Mouse (Mus musculus) cerebellum, postnatal 4 days (tissue): ENCODE results near the gene Ascl2.

Experiments
- DNase-seq, 2 experiments: peaks; one replicate each; pipeline ENCODE4 v3.0.0; 2022; ENCODE audit warnings: low spot score in 2 of 2, mixed read lengths in 1 of 2

Ascl2 gene

GRCm38 (mm10) chr7:142917659-142918058 is 51.4 kb downstream of the Ascl2 start:
- no peak for DNase-seq
